Mouse (Mus musculus) heart, adult 2 months (tissue): ENCODE measurements around the gene Sept9.
"Not testable (repeated sequence)": the region's sequence is repeated elsewhere in the genome, so short reads cannot be mapped to it uniquely, and the experiment has no call there.

Source experiments
- CTCF ChIP-seq: fragments of 200-600 bp; IDR thresholded peaks from 2 replicates; pipeline ENCODE4 v1.8.1; 2022; ENCODE audit warnings: antibody characterized with exemption, mild to moderate bottlenecking, moderate library complexity
- EP300 ChIP-seq: fragments of 200-500 bp; IDR thresholded peaks from 2 replicates; pipeline ENCODE4 v1.6.1; 2011; ENCODE audit warnings: low read depth, low read length, control low read depth; ENCODE audit not compliant: insufficient read depth
- POLR2A ChIP-seq: fragments of 200-500 bp; IDR thresholded peaks from 2 replicates; pipeline ENCODE4 v1.6.1; 2011; ENCODE audit warnings: mild to moderate bottlenecking, low read depth, low read length, control low read depth; ENCODE audit not compliant: insufficient read depth

- not testable (repeated sequence) for TF ChIP-seq CTCF, POLR2A, EP300
Observed at GRCm38 (mm10) chr11:117342490-117342889, 143.0 kb downstream of the Sept9 start.
